Mouse (Mus musculus) left cerebral cortex, adult 8-10 months (tissue): ENCODE results near the gene Hmga2. TPM values are rescaled to one million over a fixed set of nuclear protein-coding genes. Genes with fewer than 3 reads are reported as not detected.

Source experiments
- DNase-seq, 2 experiments: peaks; one replicate each; pipeline ENCODE4 v3.0.0; 2022; ENCODE audit warnings: low spot score in 2 of 2
- total RNA-seq, 4 experiments: library from RNA; stranded (reverse); gene quantifications; 2 replicates each; pipeline ENCODE4 v1.2.4; 2022

Hmga2 gene
- total RNA-seq, 4 experiments from 2014 or later = 0.19 to 0.38 (median 0.23) TPM

GRCm38 (mm10) chr10:120474301-120474700, 2.0 kb downstream of the Hmga2 start:
- DNase-seq = no peak

- no peak for DNase-seq
Measured at GRCm38 (mm10) chr10:120473218-120473617, 3.1 kb downstream of the Hmga2 start.

- DNase-seq = no peak
Measured at GRCm38 (mm10) chr10:120472606-120473005, 3.7 kb downstream of the Hmga2 start.

GRCm38 (mm10) chr10:120465121-120465520, 11.1 kb downstream of the Hmga2 start:
- no peak for DNase-seq

- DNase-seq = no peak
Measured at GRCm38 (mm10) chr10:120461769-120462168, 14.5 kb downstream of the Hmga2 start.

GRCm38 (mm10) chr10:120461301-120461700, 15.0 kb downstream of the Hmga2 start:
- no peak for DNase-seq

DNA sequence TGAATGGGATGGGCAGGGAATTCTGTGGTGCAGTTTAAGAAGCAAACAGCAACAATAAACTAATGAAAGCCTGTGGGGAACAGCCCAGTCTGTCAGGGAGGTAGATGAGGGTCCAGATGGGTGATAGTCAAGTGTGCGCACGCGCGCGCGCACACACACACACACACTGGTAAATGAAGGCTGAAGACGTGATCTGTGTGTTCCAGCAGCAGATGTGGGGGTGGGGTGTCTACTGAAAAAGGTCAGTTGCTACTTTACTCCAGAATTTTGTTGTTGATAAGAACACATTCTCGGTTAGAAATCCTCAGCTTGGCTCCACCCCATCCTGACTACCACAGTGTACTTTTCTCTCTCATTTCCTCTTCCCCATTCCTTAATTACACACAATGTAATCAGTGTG, 17.4 kb downstream of the Hmga2 start:
- DNase-seq = no peak

DNA sequence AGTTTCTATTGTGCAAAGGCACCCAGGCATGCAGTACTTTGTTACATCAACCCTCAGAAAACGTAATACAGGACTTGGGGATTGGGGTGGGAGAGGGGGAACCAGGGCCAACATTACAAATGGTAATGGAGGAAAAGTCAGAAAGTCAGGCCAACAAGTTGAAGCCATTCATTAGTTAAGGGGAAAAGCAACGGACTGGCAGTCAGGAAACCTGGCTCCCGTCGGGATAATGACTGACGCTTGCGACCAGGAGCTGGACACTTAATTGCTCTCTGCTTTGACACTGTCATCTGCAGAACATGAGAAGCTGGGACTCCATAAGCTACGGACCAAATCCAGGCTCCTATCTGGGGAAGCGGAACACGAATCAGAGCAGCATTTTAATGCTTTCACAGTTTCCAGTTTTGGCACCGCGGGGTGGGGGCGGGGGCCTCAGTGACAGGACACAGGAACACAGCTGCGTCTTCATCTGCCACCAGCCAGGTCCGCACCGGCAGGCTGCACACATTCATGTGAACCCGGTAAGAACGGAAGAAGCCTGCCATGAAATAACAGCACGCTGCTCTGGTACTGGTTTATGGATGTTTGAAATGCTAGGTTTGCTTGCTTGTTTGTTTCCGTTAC, 26.5 kb downstream of the Hmga2 start:
- DNase-seq = no peak

DNA sequence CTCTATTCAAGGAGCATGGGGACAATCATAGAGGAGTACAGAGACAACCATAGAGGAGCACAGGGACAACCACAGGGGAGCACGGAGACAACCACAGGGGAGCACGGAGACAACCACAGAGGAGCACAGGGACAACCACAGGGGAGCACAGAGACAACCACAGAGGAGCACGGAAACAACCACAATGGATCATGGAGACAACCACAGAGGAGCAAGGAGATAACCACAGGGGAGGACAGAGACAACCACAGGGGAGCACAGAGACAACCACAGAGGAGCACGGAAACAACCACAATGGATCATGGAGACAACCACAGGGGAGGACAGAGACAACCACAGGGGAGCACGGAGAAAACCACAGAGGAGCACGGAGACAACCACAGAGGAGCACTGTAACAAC, 29.5 kb downstream of the Hmga2 start:
- no peak for DNase-seq

DNA sequence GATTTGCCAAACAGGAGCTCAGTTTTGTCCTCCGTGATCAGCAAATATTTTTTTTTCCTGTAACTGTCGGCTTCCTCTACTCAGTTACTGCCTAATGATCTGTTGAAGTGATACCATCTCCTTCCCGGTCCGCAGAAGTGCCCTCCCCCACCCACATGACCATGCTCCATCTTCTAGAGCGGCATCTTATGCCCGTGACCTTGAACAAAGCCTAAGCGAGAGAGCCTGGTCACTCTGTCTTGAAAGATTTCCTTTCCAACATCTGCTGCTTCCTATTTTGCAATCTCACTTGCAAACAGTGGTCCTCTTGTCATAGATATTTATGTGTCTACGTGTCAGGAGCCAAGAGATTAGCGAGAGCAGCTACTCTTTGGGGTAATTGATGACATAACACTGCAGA, 30.1 kb downstream of the Hmga2 start:
- no peak for DNase-seq

DNA sequence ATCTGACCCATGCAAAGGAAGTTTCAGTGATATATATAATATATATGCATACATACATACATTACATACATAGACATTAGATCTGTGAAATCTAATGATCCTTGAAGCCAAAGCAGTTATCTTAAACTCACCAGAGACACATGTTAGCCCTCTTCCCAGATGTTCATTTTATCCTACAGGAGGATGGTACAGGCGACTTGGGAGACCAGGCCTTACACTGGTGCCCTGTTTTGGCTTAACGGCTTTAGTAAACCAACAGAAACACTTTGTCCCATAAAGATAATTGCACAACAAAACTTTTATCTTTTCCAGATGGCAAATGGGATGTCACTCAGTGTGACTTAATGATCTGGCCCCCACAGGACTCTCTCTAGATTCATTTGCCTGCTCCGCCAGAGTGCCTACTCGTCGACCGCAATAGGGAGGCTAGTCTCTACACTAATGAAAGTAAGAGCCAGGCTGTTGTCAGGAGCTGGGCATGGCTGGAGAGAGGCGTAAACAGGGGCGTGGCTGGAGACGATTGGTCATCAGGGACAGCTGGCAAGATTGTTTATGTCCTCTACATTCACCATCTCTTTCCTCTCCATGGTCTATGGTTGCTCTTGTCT, 31.7 kb downstream of the Hmga2 start:
- no peak for DNase-seq

GRCm38 (mm10) chr10:120443757-120444311, 32.4 kb downstream of the Hmga2 start:
- no peak for DNase-seq

GRCm38 (mm10) chr10:120441254-120441653, 35.0 kb downstream of the Hmga2 start:
- no peak for DNase-seq

- DNase-seq = no peak
Measured at GRCm38 (mm10) chr10:120434433-120434832, 41.8 kb downstream of the Hmga2 start.

DNA sequence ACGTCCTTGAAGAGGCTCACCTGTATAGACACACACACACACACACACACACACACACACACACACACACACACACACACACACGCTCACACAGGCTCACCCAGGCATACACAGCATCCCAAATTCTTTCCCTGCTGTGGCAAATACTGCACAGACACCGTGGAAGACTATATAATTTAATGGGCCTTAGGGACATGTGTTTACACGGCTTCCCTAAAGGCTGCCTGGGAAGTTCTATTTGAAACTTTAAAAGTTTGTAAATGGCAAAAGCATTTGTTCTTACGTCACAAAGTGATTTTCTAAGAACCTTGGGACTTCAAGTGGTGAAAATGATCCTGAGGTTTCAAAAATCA, 42.8 kb downstream of the Hmga2 start:
- no peak for DNase-seq

DNA sequence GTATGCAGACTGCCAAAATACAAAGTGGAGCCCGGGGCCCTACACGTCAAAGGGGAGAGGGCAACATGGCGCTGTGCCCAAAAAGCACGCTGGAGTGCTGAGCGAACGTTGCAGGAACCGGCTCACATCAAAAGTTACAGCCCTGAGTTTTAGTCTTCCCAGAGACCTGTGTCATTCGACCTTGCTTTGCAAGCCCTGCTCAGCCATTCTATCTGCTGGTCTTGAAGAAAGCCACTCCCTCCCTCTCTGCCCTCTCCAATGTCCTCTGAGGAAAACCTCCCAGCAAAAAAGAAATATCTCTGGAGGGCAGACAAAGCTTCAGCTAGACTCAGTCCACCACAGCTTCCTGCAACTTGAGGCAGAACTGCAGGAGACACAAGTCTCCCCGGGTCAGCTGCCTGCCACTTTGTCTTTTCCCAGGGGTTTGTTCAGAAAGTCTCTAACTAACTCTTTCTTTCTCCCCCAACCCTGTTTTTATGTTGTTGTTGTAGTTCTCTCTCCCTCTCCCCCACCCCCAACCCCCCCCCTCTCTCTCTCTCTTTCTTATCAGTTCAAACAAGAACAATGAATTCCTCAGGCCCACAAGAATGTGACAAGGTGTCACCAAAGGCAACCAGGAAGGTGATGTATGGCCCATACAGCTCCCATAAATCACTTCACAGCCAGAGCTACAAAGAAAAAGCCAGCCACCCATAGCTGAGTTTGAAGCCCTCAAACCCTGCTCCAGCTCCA, 43.4 kb downstream of the Hmga2 start:
- DNase-seq = no peak

DNA sequence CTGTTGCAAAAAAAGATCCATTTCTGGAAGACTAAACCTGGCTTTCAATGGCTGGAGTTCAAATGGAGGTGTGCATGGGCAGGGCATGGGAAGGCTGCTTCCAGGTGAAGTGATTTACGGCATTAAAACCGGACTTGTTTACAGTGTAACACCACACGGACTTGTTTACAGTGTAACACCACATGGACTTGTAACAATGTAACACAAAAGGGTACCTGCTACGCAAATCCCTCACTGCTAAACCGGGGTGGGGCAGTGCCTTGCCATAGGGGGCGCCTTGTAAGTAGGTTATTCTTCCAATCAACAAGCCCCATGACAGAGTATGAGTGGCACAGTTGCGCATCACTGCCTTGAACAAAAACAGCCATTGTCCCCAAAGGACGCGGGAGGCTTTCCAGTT, 44.2 kb downstream of the Hmga2 start:
- DNase-seq = no peak

- no peak for DNase-seq
Measured at GRCm38 (mm10) chr10:120431435-120431834, 44.8 kb downstream of the Hmga2 start.

GRCm38 (mm10) chr10:120430422-120430821, 45.8 kb downstream of the Hmga2 start:
- DNase-seq = no peak

DNA sequence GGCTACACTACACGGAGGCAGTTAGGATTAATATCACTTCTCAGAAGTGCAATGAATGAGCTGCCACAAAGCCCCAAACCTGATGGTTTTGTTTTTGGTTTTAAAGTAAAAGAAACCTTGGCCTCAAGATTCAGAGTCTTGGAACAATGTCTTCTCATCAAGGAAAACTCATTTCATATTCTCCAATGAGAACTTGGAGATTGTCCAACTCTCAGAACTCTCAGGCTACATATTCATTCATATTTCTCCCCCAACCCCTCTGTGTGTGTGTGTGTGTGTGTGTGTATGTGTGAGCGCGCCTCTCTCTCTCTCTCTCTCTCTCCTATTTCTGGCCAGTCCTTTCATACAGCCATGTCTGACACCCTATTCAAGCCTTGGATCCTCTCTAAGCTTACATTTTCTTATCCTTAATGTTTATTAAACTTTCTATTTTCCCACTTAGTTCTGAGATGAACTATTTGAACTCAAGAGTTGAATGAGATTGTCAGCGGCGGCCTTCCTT, 46.5 kb downstream of the Hmga2 start:
- no peak for DNase-seq

DNA sequence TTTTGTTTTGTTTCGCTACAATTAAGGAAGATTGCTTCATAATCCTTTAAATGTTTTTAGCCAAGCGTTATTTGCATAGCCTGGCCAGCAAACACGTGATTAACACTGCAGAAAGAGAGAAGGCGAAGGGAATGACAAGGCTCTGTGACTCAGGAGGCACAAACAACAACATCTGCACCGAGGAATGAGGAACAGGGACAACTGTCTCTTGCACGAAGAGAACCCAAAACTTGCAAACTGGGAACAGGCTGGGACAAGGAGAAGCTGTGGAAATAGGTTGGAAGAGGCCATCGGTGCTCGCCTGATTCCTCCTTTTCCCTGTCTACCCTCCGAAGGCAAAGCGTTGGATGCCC, 47.1 kb downstream of the Hmga2 start:
- no peak for DNase-seq

- peak; percentile 7 to 21 for DNase-seq
Measured at GRCm38 (mm10) chr10:120428430-120429198, 47.7 kb downstream of the Hmga2 start.
